Mouse (Mus musculus) erythroblast, embryonic 14.5 days (primary cell): Measurements from ENCODE around the gene Zc3h6. TPM values are rescaled to one million over a fixed set of nuclear protein-coding genes. Genes with fewer than 3 reads are reported as not detected.

ENCODE experiments used
- H3K27me3 ChIP-seq: 2 replicates; pipeline ENCODE4 v1.6.1; 2012; ENCODE audit warnings: inconsistent platforms; ENCODE audit not compliant: control insufficient read depth
- H3K36me3 ChIP-seq: 2 replicates; pipeline ENCODE4 v1.6.1; 2012; ENCODE audit warnings: mild to moderate bottlenecking, inconsistent platforms; ENCODE audit not compliant: control insufficient read depth
- H3K4me1 ChIP-seq: 2 replicates; pipeline ENCODE4 v1.6.1; 2012; ENCODE audit warnings: inconsistent platforms; ENCODE audit not compliant: control insufficient read depth
- H3K4me3 ChIP-seq: replicated peaks from 2 replicates; pipeline ENCODE3; 2012; ENCODE audit warnings: moderate library complexity, mild to moderate bottlenecking, inconsistent platforms
- H3K9me3 ChIP-seq: 2 replicates; pipeline ENCODE4 v1.6.1; 2012; ENCODE audit warnings: low read length, inconsistent platforms, mixed read lengths; ENCODE audit not compliant: control insufficient read depth
- GATA1 ChIP-seq: IDR thresholded peaks from 2 replicates; pipeline ENCODE4 v1.6.1; 2012; ENCODE audit warnings: low read length, inconsistent platforms, mixed read lengths
- TAL1 ChIP-seq: IDR thresholded peaks from 3 replicates; pipeline ENCODE4 v1.6.1; 2012; ENCODE audit warnings: low read length, inconsistent platforms, mixed read lengths
- polyA plus RNA-seq: library from polyadenylated mRNA; stranded (reverse); fragments of >175 nt; gene quantifications from 2 replicates; pipeline ENCODE4 v1.2.3, GENCODE M21; 2012

Zc3h6 gene
- polyA plus RNA-seq, 1 experiment: 0.26 TPM

- Histone ChIP-seq H3K9me3 (no peaks in the 10 kb centered on the region), H3K36me3 (peaks cover 9% of the 10 kb centered on the region), H3K4me1 (no peaks in the 10 kb centered on the region), H3K27me3 (no peaks in the 10 kb centered on the region), H3K4me3 (no peak overlapping the region)
- TF ChIP-seq GATA1 (no peak), TAL1 (no peak)
Measured at GRCm38 (mm10) chr2:129020106-129020505, 52.9 kb downstream of the Zc3h6 start.

DNA sequence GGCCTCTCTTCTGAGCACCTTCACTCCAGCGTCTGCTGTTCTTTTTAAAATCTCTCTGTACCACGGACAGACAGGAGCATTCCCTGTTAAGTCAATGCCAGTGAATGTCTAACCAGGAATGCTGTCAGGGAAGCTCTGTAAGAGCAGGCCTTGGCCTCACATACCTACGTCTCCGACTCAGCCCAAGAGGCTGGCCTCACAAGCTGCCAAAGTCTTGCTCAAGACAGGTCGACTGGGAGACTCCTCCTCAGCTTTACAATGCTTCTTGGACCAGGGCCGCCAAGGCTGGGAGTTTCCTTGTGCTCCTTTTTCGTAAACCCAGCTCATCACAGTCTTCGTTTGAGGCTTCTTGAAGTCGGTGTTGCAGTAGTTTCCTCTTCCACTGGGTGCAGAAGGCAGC, 57.6 kb downstream of the Zc3h6 start:
- no peaks in the 10 kb centered on the region for H3K4me1 ChIP-seq
- no peaks in the 10 kb centered on the region for H3K27me3 ChIP-seq
- H3K9me3 ChIP-seq: no peaks in the 10 kb centered on the region
- no peaks in the 10 kb centered on the region for H3K36me3 ChIP-seq
- no peak for TF ChIP-seq GATA1
- TF ChIP-seq TAL1: no peak
- H3K4me3 ChIP-seq: no peak overlapping the region

DNA sequence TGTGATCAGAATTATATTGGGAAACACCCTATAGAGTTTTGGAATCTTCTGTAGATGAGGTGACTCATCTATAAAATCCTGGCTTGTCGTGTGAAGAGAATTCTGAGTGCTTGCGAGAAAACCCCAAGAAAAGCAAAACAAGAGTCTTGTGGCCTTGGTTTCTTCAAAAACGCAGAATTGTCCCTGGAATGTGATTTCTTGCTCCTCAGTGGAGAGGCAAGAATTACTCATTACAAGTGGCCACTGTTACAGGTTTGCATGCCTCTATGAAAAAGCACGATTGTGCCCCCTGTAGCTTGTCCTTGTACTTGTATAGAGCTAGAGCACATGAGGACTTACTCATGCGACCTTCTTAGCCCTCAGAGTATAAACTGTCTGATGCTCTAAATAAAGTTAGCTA, 68.2 kb downstream of the Zc3h6 start:
- Histone ChIP-seq H3K4me1 (peaks cover 10% of the 10 kb centered on the region; the same call in 1 of the 2 replicates), H3K9me3 (no peaks in the 10 kb centered on the region), H3K36me3 (no peaks in the 10 kb centered on the region), H3K4me3 (no peak overlapping the region), H3K27me3 (peaks cover 53% of the 10 kb centered on the region)
- TF ChIP-seq TAL1: no peak
- TF ChIP-seq GATA1: no peak

DNA sequence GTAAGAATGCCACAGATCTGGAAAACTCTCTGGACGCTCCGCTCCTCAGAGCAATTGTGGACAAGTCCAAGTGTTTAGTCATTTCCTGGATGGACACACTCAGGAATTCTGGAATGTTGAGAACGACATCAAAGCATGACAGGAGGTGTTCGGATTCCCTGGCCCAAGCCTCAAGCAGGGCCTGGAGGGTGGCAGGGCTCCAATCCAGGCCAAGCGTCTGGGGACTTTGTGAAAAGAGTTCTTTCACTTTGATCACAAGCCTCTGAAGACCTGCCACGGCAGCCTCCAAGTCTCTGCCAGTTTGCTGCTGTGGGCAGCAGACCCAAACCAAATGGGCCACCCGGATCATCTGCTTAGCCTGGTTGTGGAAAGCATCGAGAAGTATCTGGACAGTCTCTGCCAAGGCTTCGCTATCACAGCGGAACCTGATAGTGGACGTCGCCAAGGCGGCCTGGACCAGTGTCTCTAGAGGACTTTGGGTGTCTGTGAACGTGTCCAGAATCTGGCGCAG, 71.3 kb downstream of the Zc3h6 start:
- Histone ChIP-seq H3K4me1 (peaks cover 9% of the 10 kb centered on the region; the same call in 1 of the 2 replicates), H3K27me3 (peaks cover 61% of the 10 kb centered on the region), H3K36me3 (no peaks in the 10 kb centered on the region), H3K4me3 (no peak overlapping the region), H3K9me3 (no peaks in the 10 kb centered on the region)
- TF ChIP-seq GATA1 (no peak), TAL1 (no peak)

- H3K27me3 ChIP-seq: peaks cover 61% of the 10 kb centered on the region
- H3K36me3 ChIP-seq: no peaks in the 10 kb centered on the region
- TF ChIP-seq TAL1 (no peak), GATA1 (no peak)
- peaks cover 5% of the 10 kb centered on the region; the same call in 1 of the 2 replicates for H3K4me1 ChIP-seq
- H3K4me3 ChIP-seq: no peak overlapping the region
- no peaks in the 10 kb centered on the region for H3K9me3 ChIP-seq
Measured at GRCm38 (mm10) chr2:129038937-129039631, 71.9 kb downstream of the Zc3h6 start.

- H3K4me1 ChIP-seq: peaks cover 5% of the 10 kb centered on the region; the same call in 1 of the 2 replicates
- no peak overlapping the region for H3K4me3 ChIP-seq
- no peaks in the 10 kb centered on the region for H3K9me3 ChIP-seq
- H3K36me3 ChIP-seq: no peaks in the 10 kb centered on the region
- peaks cover 51% of the 10 kb centered on the region for H3K27me3 ChIP-seq
- TF ChIP-seq GATA1: no peak
- no peak for TF ChIP-seq TAL1
Measured at GRCm38 (mm10) chr2:129040567-129040966, 73.4 kb downstream of the Zc3h6 start.

DNA sequence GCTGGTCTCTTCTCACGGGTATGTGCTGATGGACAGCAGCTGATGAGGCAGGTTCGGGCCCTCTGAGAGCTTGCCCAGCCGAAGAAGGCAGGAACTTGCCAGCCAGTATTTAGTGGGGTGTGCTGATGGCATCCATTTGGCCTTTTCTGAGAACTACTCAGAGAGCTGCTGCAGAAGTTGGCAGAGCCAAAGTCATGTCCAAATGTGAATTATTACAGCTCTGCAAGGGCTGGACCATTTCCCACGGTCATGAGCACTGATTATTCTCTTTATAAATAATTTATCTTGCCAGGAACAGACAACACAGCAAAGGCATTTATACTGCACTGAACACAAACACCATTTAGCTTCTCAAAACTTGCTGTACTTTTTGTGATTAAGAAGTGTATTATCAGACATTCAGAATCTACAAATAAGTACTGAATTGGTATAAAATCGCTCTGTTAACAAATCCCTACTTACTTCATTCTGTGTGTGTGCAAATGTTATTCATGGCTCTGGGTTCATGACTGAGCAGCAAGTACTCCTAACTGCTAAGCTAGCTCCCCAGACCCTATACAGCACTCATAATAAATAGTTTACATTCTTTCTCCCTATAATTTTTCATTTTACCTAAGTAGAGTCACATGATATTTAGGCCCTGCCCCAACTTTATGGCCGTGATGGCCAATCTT, 79.1 kb downstream of the Zc3h6 start:
- Histone ChIP-seq H3K4me3 (no peak overlapping the region), H3K4me1 (no peaks in the 10 kb centered on the region)
- no peak for TF ChIP-seq TAL1
- TF ChIP-seq GATA1: no peak

DNA sequence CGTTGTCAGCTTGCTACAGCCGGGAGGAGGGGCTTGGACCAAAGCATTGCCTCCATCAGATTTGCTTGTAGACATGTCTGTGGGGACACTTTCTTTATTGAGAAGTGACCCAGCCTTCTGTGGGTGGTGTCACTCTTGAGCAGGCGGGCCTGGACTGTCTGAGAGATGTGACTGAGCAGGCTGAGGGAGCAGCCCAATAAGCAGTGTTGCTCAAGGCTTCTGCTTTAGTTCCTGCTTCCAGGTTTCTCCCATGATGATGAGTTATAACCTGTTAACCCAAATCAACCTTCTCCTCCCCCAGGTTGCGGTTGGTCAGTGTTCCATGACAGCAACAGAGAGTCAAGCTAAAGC, 79.6 kb downstream of the Zc3h6 start:
- Histone ChIP-seq H3K27me3 (no peaks in the 10 kb centered on the region; the same call in none of the 2 replicates), H3K9me3 (no peaks in the 10 kb centered on the region), H3K4me1 (no peaks in the 10 kb centered on the region), H3K36me3 (no peaks in the 10 kb centered on the region), H3K4me3 (no peak overlapping the region)
- TF ChIP-seq TAL1 (no peak), GATA1 (no peak)

More for the DNA sequence above, 79.1 kb downstream of the Zc3h6 start:
- Histone ChIP-seq H3K27me3 (no peaks in the 10 kb centered on the region; the same call in none of the 2 replicates), H3K9me3 (no peaks in the 10 kb centered on the region), H3K36me3 (no peaks in the 10 kb centered on the region)

GRCm38 (mm10) chr2:129047811-129048210, 80.6 kb downstream of the Zc3h6 start, which contains the start of gene Vinac1:
Vinac1 (minus strand) TSS chr2:129048172.
- Histone ChIP-seq H3K4me1 (no peaks in the 10 kb centered on the region), H3K4me3 (no peak within 1 kb of the TSS), H3K27me3 (no peaks in the 10 kb centered on the region; the same call in 1 of the 2 replicates), H3K36me3 (no peaks in the 10 kb centered on the region), H3K9me3 (no peaks in the 10 kb centered on the region)
- TF ChIP-seq GATA1: no peak
- TF ChIP-seq TAL1: no peak
